Mouse (Mus musculus) kidney, embryonic 16.5 days (tissue): Measurements from ENCODE around the gene Tbc1d2. TPM values are rescaled to one million over a fixed set of nuclear protein-coding genes. Genes with fewer than 3 reads are reported as not detected.
A peak's percentile ranks its signal among the peaks of the same experiment; 100 is the strongest.

Source experiments
- ATAC-seq: fragments of 200-750 bp; cut with Nextera tagmentation; 2 replicates; pipeline ENCODE4 v1.8.0; 2017; ENCODE audit warnings: moderate TSS enrichment; ENCODE audit not compliant: low FRiP score, low TSS enrichment
- H3K27ac ChIP-seq: fragments of 300-500 bp; sonication (generic); 2 replicates; pipeline ENCODE4 v1.5.1; 2014; ENCODE audit warnings: low read length
- H3K27me3 ChIP-seq: fragments of 300-500 bp; sonication (generic); 2 replicates; pipeline ENCODE4 v1.6.1; 2014; ENCODE audit warnings: low read length, control low read depth, mixed read lengths; ENCODE audit not compliant: insufficient read depth
- H3K36me3 ChIP-seq: fragments of 300-500 bp; sonication (generic); 2 replicates; pipeline ENCODE4 v1.6.1; 2014; ENCODE audit warnings: low read length, control low read depth, mixed read lengths; ENCODE audit not compliant: insufficient read depth
- H3K4me1 ChIP-seq: fragments of 300-500 bp; sonication (generic); 2 replicates; pipeline ENCODE4 v1.6.1; 2014; ENCODE audit warnings: low read length, control low read depth, mixed read lengths; ENCODE audit not compliant: insufficient read depth
- H3K4me2 ChIP-seq: fragments of 300-500 bp; sonication (generic); replicated peaks from 2 replicates; pipeline ENCODE4 v1.6.1; 2014; ENCODE audit warnings: low read depth, low read length
- H3K4me3 ChIP-seq: fragments of 300-500 bp; sonication (generic); 2 replicates; pipeline ENCODE4 v1.5.1; 2014; ENCODE audit warnings: mild to moderate bottlenecking, low read length
- H3K9ac ChIP-seq: fragments of 300-500 bp; sonication (generic); replicated peaks from 2 replicates; pipeline ENCODE4 v1.6.1; 2014; ENCODE audit warnings: low read length
- H3K9me3 ChIP-seq: fragments of 300-500 bp; sonication (generic); 2 replicates; pipeline ENCODE4 v1.6.1; 2016; ENCODE audit warnings: low read length, control low read depth
- WGBS: fragments of 180-500 bp; shearing (Covaris S2); extraction: QIAGEN DNeasy Blood & Tissue Kit; methylation state at CpG from one replicate; pipeline ENCODE4 v1.1.7; 2014; 5-methylcytosine and 5-hydroxymethylcytosine counted together
- polyA plus RNA-seq: library from polyadenylated mRNA; unstranded; fragments of >200 nt; fragmentation: Nextera tagmentation; extraction: Ambion mirVana; gene quantifications from 2 replicates; pipeline ENCODE4 v1.2.1, GENCODE M21; 2015

Tbc1d2 gene
- polyA plus RNA-seq, 1 experiment from 2014 or later: 3.7 TPM

DNA sequence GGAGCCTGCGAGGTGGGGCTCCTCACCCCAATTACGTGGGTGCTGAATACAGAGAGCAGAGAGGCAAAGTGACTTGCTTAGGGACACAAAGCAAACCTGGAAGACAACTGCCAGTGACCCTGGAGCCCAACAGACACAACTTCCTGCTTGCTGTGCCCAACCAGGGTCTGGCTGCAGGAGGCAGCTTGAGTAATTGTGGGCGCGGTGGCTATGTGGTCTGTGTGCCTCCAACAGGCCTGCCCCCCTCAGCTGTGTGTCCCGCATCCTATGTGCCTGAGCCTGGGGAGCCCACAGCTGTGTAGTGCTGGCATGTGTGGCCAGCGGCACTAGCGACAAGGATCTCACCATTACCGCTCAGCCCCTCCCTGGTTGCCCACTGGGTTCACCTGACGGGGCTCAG, 35.4 kb downstream of the Tbc1d2 start:
- no peak overlapping the region for H3K4me2 ChIP-seq
- ATAC-seq: no peak
- H3K27me3 ChIP-seq: no peaks in the 10 kb centered on the region
- no peaks in the 10 kb centered on the region for H3K4me1 ChIP-seq
- 75% methylated on average over 9 of the region's 9 CpGs for WGBS
- H3K9ac ChIP-seq: no peak overlapping the region
- no peak overlapping the region for H3K27ac ChIP-seq
- no peaks in the 10 kb centered on the region for H3K36me3 ChIP-seq
- H3K4me3 ChIP-seq: no peak overlapping the region
- no peaks in the 10 kb centered on the region for H3K9me3 ChIP-seq

GRCm38 (mm10) chr4:46613618-46614017, 36.4 kb downstream of the Tbc1d2 start:
- H3K9me3 ChIP-seq: no peaks in the 10 kb centered on the region
- WGBS: 85% methylated on average over 12 of the region's 12 CpGs
- ATAC-seq: no peak
- no peaks in the 10 kb centered on the region; the same call in 1 of the 2 replicates for H3K27me3 ChIP-seq
- no peak overlapping the region for H3K9ac ChIP-seq
- no peak overlapping the region for H3K4me2 ChIP-seq
- no peaks in the 10 kb centered on the region for H3K36me3 ChIP-seq
- H3K4me3 ChIP-seq: no peak overlapping the region
- H3K27ac ChIP-seq: no peak overlapping the region
- H3K4me1 ChIP-seq: no peaks in the 10 kb centered on the region

GRCm38 (mm10) chr4:46611181-46611580, 38.8 kb downstream of the Tbc1d2 start:
- H3K4me3 ChIP-seq: no peak overlapping the region
- H3K36me3 ChIP-seq: no peaks in the 10 kb centered on the region
- H3K4me1 ChIP-seq: no peaks in the 10 kb centered on the region
- 2% methylated on average over 4 of the region's 4 CpGs for WGBS
- H3K4me2 ChIP-seq: no peak overlapping the region
- peak; percentile 47; the same call in 1 of the 2 replicates for ATAC-seq
- no peak overlapping the region for H3K9ac ChIP-seq
- H3K27ac ChIP-seq: no peak overlapping the region
- no peaks in the 10 kb centered on the region; the same call in 1 of the 2 replicates for H3K27me3 ChIP-seq
- no peaks in the 10 kb centered on the region for H3K9me3 ChIP-seq

DNA sequence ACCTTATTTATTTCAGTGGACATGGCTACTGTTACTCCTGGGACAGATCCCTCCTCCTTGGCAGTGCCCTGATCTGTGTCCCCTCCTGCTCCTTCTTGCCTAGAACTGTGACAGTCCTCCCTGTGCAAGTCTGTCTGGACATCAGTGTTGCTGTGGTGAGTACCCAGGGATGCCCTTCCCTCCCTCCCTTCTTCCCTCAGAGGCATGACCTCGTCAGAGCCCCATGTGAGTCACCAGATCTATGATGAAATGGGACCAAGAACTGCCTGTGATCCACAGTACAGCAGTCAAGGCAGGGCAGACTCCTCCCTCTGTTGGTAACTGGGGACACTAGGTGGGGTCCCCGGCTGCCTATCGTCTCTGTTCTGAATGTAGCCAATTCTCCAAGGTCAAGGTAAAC, 42.4 kb downstream of the Tbc1d2 start:
- Histone ChIP-seq H3K36me3 (no peaks in the 10 kb centered on the region), H3K27me3 (peaks cover 3% of the 10 kb centered on the region; the same call in 1 of the 2 replicates), H3K4me2 (no peak overlapping the region), H3K4me1 (no peaks in the 10 kb centered on the region), H3K9me3 (no peaks in the 10 kb centered on the region), H3K27ac (no peak overlapping the region), H3K9ac (no peak overlapping the region), H3K4me3 (no peak overlapping the region)
- no peak for ATAC-seq
- WGBS: 77% methylated on average over 3 of the region's 3 CpGs

DNA sequence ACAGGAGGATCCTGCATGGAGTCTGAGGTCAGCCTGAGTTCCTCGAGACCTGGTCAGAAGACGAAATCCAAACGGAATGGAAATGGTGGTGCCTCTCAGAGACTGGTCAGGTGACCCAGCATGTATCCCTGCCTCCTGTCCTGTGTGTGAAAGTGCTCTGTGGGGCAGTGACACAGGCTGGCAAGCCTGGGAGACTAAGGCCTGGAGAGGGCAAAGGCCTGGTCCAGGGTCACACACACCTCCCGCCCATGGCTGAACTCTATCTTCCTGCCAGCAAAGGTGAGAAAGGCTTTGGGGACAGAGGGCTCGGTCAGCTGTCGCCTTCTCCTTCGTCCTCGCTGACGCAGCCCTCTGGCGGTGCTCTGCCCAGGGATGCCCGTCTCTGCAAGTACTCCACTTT, 44.6 kb downstream of the Tbc1d2 start:
- Histone ChIP-seq H3K27ac (no peak overlapping the region), H3K4me2 (no peak overlapping the region), H3K36me3 (no peaks in the 10 kb centered on the region), H3K4me3 (no peak overlapping the region), H3K9me3 (no peaks in the 10 kb centered on the region), H3K9ac (no peak overlapping the region), H3K4me1 (peaks cover 5% of the 10 kb centered on the region; the same call in 1 of the 2 replicates), H3K27me3 (peaks cover 15% of the 10 kb centered on the region)
- WGBS: 64% methylated on average over 11 of the region's 11 CpGs
- ATAC-seq: no peak

- no peaks in the 10 kb centered on the region for H3K36me3 ChIP-seq
- no peaks in the 10 kb centered on the region for H3K9me3 ChIP-seq
- ATAC-seq: no peak
- H3K27ac ChIP-seq: no peak overlapping the region
- no peak overlapping the region for H3K4me3 ChIP-seq
- H3K27me3 ChIP-seq: peaks cover 23% of the 10 kb centered on the region
- WGBS: 53% methylated on average over 7 of the region's 7 CpGs
- H3K4me1 ChIP-seq: peaks cover 5% of the 10 kb centered on the region; the same call in 1 of the 2 replicates
- no peak overlapping the region for H3K9ac ChIP-seq
- no peak overlapping the region for H3K4me2 ChIP-seq
Measured at GRCm38 (mm10) chr4:46602704-46603103, 47.3 kb downstream of the Tbc1d2 start.

DNA sequence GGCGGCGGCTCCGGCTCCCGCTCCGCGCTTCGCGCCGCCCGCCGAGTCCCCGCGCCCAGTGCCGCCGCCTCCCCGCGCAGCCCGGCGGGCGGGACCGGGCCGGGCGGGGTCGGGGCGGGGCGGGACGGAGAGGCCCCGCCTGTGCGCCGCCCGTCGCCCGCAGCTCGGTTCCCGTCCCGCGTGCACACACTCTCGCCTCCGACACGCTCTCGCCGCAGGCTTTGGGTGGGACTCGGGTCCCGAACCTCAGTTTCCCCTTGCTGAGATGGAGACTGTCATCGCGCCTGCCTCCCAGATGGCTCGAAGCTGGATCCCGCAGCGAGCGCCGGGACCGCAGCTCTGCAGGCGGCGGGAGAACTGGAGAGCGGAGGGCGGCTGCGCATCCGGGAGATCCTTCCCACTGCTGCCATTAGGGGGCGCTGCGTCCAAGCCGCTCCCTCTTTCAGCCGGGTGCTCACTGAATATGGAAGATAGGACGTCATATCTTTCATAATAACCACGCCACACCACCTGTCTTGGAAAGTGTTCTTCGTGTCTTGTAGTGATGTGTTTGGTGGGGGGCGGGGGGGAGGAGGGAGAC, 48.1 kb downstream of the Tbc1d2 start, which contains the start of gene Coro2a:
Gene Coro2a, minus strand, starts transcription at position 359 of the 580 bp plus-strand sequence.
- H3K4me1 ChIP-seq: peaks cover 5% of the 10 kb centered on the region; the same call in 1 of the 2 replicates
- H3K27ac ChIP-seq: no peak within 1 kb of the TSS
- WGBS: under 1% methylated on average over 45 of the region's 66 CpGs
- no peaks in the 10 kb centered on the region for H3K36me3 ChIP-seq
- peak within 1 kb of the TSS; percentile 63 for H3K4me3 ChIP-seq
- peak within 1 kb of the TSS; percentile 67 for H3K9ac ChIP-seq
- ATAC-seq: peak; percentile 43
- peak within 1 kb of the TSS; percentile 98 for H3K4me2 ChIP-seq
- peaks cover 23% of the 10 kb centered on the region for H3K27me3 ChIP-seq
- no peaks in the 10 kb centered on the region for H3K9me3 ChIP-seq

- H3K27ac ChIP-seq: no peak overlapping the region
- H3K9me3 ChIP-seq: no peaks in the 10 kb centered on the region
- H3K9ac ChIP-seq: peak overlapping the region; percentile 67
- WGBS: under 1% methylated on average over 52 of the region's 52 CpGs
- H3K4me2 ChIP-seq: peak overlapping the region; percentile 98
- peak overlapping the region; percentile 63 for H3K4me3 ChIP-seq
- no peaks in the 10 kb centered on the region for H3K36me3 ChIP-seq
- H3K4me1 ChIP-seq: peaks cover 5% of the 10 kb centered on the region; the same call in 1 of the 2 replicates
- peaks cover 23% of the 10 kb centered on the region for H3K27me3 ChIP-seq
- ATAC-seq: peak; percentile 44
Measured at GRCm38 (mm10) chr4:46601258-46601843, 48.7 kb downstream of the Tbc1d2 start.

DNA sequence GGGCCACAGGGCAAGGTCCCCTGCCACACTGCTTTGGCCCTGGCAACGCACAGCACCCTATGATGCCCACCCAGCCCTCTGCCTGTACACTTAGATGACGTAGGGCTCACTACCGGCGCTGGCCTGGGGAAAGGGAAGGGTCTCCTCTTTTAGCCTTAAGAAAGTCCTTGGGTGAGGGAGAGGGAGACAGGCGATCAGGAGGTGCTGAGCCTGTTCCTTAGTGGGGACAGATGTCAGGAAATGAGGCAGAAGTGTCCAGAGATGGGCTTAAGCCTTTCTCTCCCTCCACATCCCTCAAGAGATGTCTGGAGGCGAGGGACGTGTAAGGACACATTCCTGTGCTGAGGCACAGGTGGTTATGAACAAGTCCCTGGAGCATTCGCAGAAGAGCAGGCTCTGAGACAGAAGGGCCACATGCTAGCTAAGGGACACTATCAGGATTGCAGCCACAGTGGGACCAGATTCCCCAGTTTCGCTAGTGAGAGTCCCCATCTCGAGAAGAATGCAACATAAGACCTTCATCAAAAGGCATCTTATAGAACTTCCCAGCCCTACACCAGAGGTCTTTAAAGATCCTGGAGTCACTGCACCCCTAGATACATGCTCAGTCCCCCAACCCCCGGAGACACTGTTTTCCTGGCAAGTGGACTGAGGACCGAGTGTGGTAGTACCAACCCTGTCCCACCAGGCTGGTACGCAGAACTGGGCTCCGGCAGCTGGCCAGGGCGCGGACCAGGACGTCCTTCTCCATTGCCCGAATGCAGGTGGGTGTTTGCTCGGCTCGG, 49.3 kb downstream of the Tbc1d2 start:
- WGBS: 38% methylated on average over 20 of the region's 20 CpGs
- H3K4me3 ChIP-seq: peak overlapping the region; percentile 63
- H3K36me3 ChIP-seq: no peaks in the 10 kb centered on the region
- no peak for ATAC-seq
- H3K4me2 ChIP-seq: peak overlapping the region; percentile 98
- peaks cover 5% of the 10 kb centered on the region; the same call in 1 of the 2 replicates for H3K4me1 ChIP-seq
- peaks cover 23% of the 10 kb centered on the region for H3K27me3 ChIP-seq
- H3K27ac ChIP-seq: no peak overlapping the region
- peak overlapping the region; percentile 67 for H3K9ac ChIP-seq
- H3K9me3 ChIP-seq: no peaks in the 10 kb centered on the region
